Mouse (Mus musculus) C2C12 (cell line): ENCODE measurements around the gene Shkbp1.
A peak's percentile ranks its signal among the peaks of the same experiment; 100 is the strongest.

Experiments used
- CEBPB ChIP-seq: IDR thresholded peaks from one replicate; pipeline ENCODE4 v1.6.1; 2011; ENCODE audit warnings: low read depth, mild to moderate bottlenecking, control low read depth, moderate library complexity
- CTCF ChIP-seq: IDR thresholded peaks from one replicate; pipeline ENCODE4 v1.5.1; 2011; ENCODE audit not compliant: control insufficient read depth, insufficient read depth, insufficient read length
- FOSL1 ChIP-seq: IDR thresholded peaks from one replicate; pipeline ENCODE4 v1.8.0; 2011; ENCODE audit warnings: mild to moderate bottlenecking, low read length; ENCODE audit not compliant: poor library complexity, insufficient read depth, severe bottlenecking
- MAX ChIP-seq: IDR thresholded peaks from one replicate; pipeline ENCODE4 v1.6.1; 2011; ENCODE audit warnings: mild to moderate bottlenecking, control low read depth
- MYOD1 ChIP-seq: IDR thresholded peaks from one replicate; pipeline ENCODE4 v1.6.1; 2011; ENCODE audit warnings: low read depth; ENCODE audit not compliant: control insufficient read depth, insufficient read length
- MYOG ChIP-seq: IDR thresholded peaks from one replicate; pipeline ENCODE4 v1.6.1; 2011; ENCODE audit not compliant: control insufficient read depth, insufficient read length; ENCODE audit errors: extremely low read depth
- USF1 ChIP-seq: IDR thresholded peaks from one replicate; pipeline ENCODE4 v1.6.1; 2011; ENCODE audit warnings: low read depth, mild to moderate bottlenecking, control low read depth, moderate library complexity

GRCm38 (mm10) chr7:27329326-27329947, 26.4 kb downstream of the Shkbp1 start:
- peak; percentile 72 for TF ChIP-seq CTCF
- TF ChIP-seq CEBPB: no peak
- TF ChIP-seq MYOD1: no peak
- TF ChIP-seq MAX: no peak
- TF ChIP-seq USF1: no peak
- no peak for TF ChIP-seq FOSL1
- TF ChIP-seq MYOG: no peak
